Mouse (Mus musculus) forebrain, embryonic 13.5 days (tissue): Measurements from ENCODE around the gene Fmod. TPM values are rescaled to one million over a fixed set of nuclear protein-coding genes. Genes with fewer than 3 reads are reported as not detected.
A peak's percentile ranks its signal among the peaks of the same experiment; 100 is the strongest.

ENCODE experiments used
- ATAC-seq: fragments of 200-750 bp; cut with Nextera tagmentation; 2 replicates; pipeline ENCODE4 v1.8.0; 2017
- H3K27ac ChIP-seq: fragments of 300-500 bp; sonication (generic); 2 replicates; pipeline ENCODE4 v1.5.1; 2015; ENCODE audit warnings: inconsistent platforms, mild to moderate bottlenecking, moderate library complexity
- H3K27me3 ChIP-seq: fragments of 300-500 bp; sonication (generic); 2 replicates; pipeline ENCODE4 v1.6.1; 2015; ENCODE audit warnings: mild to moderate bottlenecking, inconsistent platforms
- H3K36me3 ChIP-seq: fragments of 300-500 bp; sonication (generic); 2 replicates; pipeline ENCODE4 v1.6.1; 2015; ENCODE audit warnings: mild to moderate bottlenecking, inconsistent platforms; ENCODE audit not compliant: poor library complexity, severe bottlenecking
- H3K4me1 ChIP-seq: fragments of 300-500 bp; sonication (generic); 2 replicates; pipeline ENCODE4 v1.6.1; 2015; ENCODE audit warnings: inconsistent platforms
- H3K4me2 ChIP-seq: fragments of 300-500 bp; sonication (generic); 2 replicates; pipeline ENCODE4 v1.6.1; 2015; ENCODE audit warnings: inconsistent platforms, mild to moderate bottlenecking, moderate library complexity
- H3K4me3 ChIP-seq: fragments of 300-500 bp; sonication (generic); 2 replicates; pipeline ENCODE4 v1.5.1; 2015; ENCODE audit warnings: mild to moderate bottlenecking, inconsistent platforms
- H3K9ac ChIP-seq: fragments of 300-500 bp; sonication (generic); 2 replicates; pipeline ENCODE4 v1.6.1; 2015; ENCODE audit warnings: mild to moderate bottlenecking, inconsistent platforms
- H3K9me3 ChIP-seq: fragments of 300-500 bp; sonication (generic); replicated peaks from 2 replicates; pipeline ENCODE4 v1.6.1; 2016; ENCODE audit warnings: inconsistent platforms
- WGBS: fragments of 180-500 bp; shearing (Covaris S2); methylation state at CpG from one replicate; pipeline ENCODE4 v1.1.7; 2015; 5-methylcytosine and 5-hydroxymethylcytosine counted together
- polyA plus RNA-seq: library from polyadenylated mRNA; unstranded; fragments of >200 nt; fragmentation: Nextera tagmentation; extraction: Ambion mirVana; gene quantifications from 2 replicates; pipeline ENCODE4 v1.2.1, GENCODE M21; 2015

The Fmod gene
- polyA plus RNA-seq, 1 experiment from 2014 or later: 1.6 TPM

DNA sequence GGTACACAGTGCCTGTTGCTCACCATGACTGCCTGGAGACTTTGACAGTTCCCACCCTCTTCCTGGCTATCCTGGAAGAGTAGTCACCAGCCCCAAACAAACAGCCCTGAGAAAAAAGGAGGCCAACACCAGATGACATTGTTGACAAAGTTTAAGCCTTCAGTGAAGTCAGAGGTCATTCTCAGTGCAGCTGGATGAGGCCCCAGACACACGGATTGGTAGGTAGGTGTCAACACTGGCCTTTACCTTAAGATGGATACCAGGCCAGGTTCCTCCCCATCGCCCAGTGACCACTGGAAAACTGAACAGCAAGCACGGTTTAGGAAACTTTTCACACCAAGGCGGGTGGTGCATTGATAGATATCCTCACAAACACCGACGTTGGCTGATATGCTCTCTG, 55.3 kb downstream of the Fmod start:
- Histone ChIP-seq H3K27ac (peak overlapping the region; percentile 78), H3K36me3 (no peaks in the 10 kb centered on the region), H3K9ac (peak overlapping the region; percentile 72), H3K9me3 (no peaks in the 10 kb centered on the region), H3K4me2 (peak overlapping the region; percentile 83), H3K4me1 (peaks cover 52% of the 10 kb centered on the region), H3K27me3 (no peaks in the 10 kb centered on the region; the same call in 1 of the 2 replicates), H3K4me3 (0 out of 2 replicates have a peak overlapping the region, but pooled peaks have one; percentile 45)
- ATAC-seq: no peak
- 34% methylated on average over 6 of the region's 6 CpGs for WGBS

DNA sequence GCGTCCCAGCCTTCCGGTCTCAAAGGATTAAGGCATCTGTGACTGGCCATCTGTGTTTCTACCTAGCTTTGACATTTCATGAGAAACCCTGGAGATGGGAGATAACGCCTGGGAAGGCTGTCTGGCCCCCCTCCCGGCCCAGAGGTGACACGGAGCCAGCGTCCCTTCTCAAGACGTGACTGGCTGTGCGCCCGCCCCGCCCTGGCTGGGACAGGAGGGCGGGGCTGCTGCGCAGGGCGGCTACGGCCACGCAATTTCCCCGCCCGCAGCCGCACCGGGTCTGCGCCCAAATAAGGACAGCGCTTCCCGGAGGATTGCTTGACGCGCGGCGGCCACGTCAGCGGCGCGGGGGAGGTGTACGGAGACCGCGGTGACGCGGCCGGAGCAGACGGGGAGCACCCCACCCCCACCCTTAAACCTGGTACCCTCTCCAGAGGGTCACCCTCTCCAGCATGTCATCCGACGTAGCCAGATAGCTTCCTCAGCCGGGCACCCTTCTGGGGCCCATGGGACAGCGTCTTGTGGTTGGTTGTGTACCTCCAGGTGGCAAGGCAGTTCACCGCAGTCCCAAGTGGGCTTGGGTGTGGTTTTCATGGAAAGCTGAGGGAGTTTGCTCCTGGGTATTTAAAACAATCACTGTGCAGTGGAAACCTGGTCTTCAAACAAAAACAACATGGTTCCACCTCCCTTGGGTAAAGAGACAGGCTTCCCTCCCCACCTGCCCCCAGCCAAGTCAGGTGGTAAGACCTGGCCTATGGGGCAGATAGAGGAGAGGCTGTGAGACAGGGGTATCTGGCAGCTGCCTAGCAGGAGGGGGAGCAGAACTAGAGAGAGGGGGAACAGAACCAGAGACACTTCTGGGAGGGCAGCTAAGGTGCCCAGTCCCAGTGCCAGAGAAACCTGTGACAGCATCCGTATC, 56.1 kb downstream of the Fmod start:
- peak; percentile 65 for ATAC-seq
- H3K27me3 ChIP-seq: no peaks in the 10 kb centered on the region; the same call in 1 of the 2 replicates
- H3K9me3 ChIP-seq: no peaks in the 10 kb centered on the region
- H3K27ac ChIP-seq: peak overlapping the region; percentile 78
- 2% methylated on average over 43 of the region's 43 CpGs for WGBS
- H3K9ac ChIP-seq: peak overlapping the region; percentile 72
- peak overlapping the region; percentile 45 for H3K4me3 ChIP-seq
- H3K36me3 ChIP-seq: no peaks in the 10 kb centered on the region
- H3K4me2 ChIP-seq: peak overlapping the region; percentile 83
- peaks cover 59% of the 10 kb centered on the region for H3K4me1 ChIP-seq

DNA sequence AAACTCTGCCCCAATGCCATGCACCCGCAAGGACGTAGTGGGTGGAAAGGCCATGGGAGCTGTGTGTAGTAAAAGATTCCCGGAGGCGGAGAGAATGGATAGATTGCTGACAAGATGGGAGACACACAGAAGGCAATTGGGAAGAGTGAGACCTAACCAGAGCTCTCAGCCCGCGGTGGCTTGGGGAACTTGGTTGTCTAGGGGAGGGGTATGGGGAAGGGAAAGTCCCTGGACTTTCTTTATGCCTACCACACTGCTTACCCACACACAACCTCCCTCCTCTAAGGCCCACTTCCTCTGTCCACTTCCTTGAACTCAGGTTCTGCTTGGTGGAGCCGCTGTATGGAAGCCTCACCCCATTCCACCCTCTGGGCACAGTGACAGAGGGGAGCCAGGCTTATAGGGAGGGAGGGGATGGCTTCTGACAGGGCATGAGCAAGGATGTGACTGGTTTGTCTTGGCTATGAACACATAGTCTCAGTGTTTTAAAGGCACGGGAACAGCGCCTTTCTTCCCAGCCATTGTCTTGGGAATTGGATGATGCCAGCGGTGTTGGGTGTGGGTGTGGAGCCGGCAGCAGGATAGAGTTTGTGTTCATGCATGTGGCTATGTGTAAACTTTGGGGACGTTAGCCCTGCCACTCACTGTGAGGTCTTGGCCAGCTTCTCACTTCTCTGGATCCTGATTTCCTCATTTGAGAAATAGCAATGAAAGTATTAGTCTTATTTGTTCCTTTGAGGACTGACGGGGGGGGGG, 56.9 kb downstream of the Fmod start:
- Histone ChIP-seq H3K27me3 (no peaks in the 10 kb centered on the region; the same call in 1 of the 2 replicates), H3K36me3 (no peaks in the 10 kb centered on the region), H3K4me3 (no peak overlapping the region; the same call in 1 of the 2 replicates), H3K4me2 (peak overlapping the region; percentile 83), H3K4me1 (peaks cover 68% of the 10 kb centered on the region), H3K9ac (peak overlapping the region; percentile 72; the same call in 1 of the 2 replicates), H3K27ac (peak overlapping the region; percentile 78), H3K9me3 (no peaks in the 10 kb centered on the region)
- 63% methylated on average over 13 of the region's 13 CpGs for WGBS
- ATAC-seq: no peak

DNA sequence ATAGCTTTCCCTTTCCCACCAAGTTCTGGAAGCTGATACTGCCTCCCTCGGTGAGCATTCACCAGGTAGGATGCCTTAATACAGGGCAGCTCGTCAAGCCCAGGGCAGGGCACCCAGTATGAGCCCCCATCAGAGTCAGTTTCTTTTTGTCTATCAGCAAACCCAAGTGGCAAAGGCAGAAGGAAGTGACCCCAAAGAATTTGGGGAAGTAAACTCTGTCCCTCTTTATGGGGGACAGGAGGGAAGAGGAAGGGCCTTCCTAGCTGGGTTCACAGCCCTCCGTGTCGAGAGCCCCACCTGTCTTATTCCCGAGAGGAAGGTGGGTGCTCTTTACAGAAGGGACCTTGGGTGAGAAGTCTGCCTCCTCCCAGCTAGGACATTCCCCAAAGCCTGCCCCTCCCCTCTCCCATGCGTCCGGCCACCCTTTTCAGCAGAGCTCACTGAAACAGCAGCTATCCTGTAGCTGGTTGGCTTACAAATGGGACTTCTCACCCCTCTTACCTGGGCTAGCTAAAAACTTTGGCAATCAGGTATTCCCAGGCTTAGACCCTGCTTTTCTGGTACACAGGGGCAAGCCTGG, 58.1 kb downstream of the Fmod start:
- WGBS: 50% methylated on average over 7 of the region's 7 CpGs
- H3K27me3 ChIP-seq: no peaks in the 10 kb centered on the region; the same call in 1 of the 2 replicates
- peak overlapping the region; percentile 97 for H3K27ac ChIP-seq
- H3K4me3 ChIP-seq: no peak overlapping the region
- no peaks in the 10 kb centered on the region for H3K36me3 ChIP-seq
- ATAC-seq: no peak
- no peaks in the 10 kb centered on the region for H3K9me3 ChIP-seq
- 0 out of 2 replicates have a peak overlapping the region, but pooled peaks have one; percentile 18 for H3K9ac ChIP-seq
- H3K4me1 ChIP-seq: peaks cover 79% of the 10 kb centered on the region
- peak overlapping the region; percentile 30; the same call in 1 of the 2 replicates for H3K4me2 ChIP-seq

DNA sequence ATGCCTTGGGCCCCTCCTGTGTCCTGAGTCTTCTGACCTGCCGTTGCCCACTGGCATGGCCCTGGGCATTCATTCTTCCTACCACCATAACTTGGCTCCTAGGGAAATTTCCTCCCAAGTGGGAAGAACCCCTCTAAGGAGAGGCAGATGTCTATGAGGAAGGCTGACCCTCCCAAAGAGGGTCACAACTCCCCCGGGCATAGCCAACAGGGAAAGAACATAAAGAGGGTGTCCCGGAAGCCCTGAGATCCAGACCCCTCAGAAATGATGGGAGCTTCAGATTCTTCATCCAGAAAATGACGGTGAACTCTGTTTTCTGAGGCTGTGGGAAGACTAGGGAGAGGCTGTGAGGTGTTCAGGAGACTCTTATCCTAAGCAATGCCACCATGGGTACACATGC, 58.7 kb downstream of the Fmod start:
- no peaks in the 10 kb centered on the region; the same call in 1 of the 2 replicates for H3K27me3 ChIP-seq
- peak overlapping the region; percentile 45; the same call in 1 of the 2 replicates for H3K9ac ChIP-seq
- peak overlapping the region; percentile 97 for H3K27ac ChIP-seq
- peak overlapping the region; percentile 30 for H3K4me2 ChIP-seq
- 70% methylated on average over 4 of the region's 4 CpGs for WGBS
- H3K4me3 ChIP-seq: no peak overlapping the region
- H3K9me3 ChIP-seq: no peaks in the 10 kb centered on the region
- H3K4me1 ChIP-seq: peaks cover 81% of the 10 kb centered on the region
- no peaks in the 10 kb centered on the region for H3K36me3 ChIP-seq
- ATAC-seq: no peak

DNA sequence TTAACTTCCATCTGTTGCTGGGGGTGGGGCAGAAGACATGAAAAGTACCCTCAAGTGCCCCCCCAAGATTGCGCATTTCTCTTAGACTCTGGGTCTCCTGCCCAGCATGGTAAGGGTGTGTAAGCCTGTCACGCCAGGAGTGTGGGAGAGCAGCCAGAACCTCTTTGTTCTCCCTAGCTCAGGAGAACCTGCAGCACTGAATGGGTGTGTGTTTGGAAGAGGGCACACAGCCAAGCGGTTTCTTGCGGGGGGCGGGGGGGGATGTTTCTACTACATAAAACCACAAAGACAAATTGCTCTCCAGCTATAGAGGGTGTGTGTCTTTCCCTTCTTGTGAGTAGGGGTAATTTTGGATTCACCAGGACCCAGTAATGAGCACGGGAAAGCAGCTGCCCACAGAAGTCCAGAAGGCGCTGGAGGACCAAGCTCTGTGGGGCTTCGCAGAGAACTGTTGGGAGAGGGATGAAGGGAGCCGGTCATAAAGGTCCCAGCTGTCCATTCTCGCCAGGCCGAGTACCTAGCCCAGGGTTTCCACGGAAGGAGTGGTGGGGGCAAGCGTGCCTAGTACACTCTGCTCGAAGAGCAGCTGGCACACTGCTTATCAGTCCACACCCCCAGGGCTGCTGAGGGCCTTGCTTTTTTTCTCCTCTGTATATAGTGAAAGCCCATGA, 59.3 kb downstream of the Fmod start:
- H3K36me3 ChIP-seq: no peaks in the 10 kb centered on the region
- no peaks in the 10 kb centered on the region for H3K9me3 ChIP-seq
- H3K4me2 ChIP-seq: peak overlapping the region; percentile 30
- peak overlapping the region; percentile 45 for H3K9ac ChIP-seq
- H3K27me3 ChIP-seq: no peaks in the 10 kb centered on the region
- 13% methylated on average over 14 of the region's 14 CpGs for WGBS
- H3K4me1 ChIP-seq: peaks cover 81% of the 10 kb centered on the region
- ATAC-seq: peak; percentile 85
- no peak overlapping the region for H3K4me3 ChIP-seq
- H3K27ac ChIP-seq: peak overlapping the region; percentile 97

DNA sequence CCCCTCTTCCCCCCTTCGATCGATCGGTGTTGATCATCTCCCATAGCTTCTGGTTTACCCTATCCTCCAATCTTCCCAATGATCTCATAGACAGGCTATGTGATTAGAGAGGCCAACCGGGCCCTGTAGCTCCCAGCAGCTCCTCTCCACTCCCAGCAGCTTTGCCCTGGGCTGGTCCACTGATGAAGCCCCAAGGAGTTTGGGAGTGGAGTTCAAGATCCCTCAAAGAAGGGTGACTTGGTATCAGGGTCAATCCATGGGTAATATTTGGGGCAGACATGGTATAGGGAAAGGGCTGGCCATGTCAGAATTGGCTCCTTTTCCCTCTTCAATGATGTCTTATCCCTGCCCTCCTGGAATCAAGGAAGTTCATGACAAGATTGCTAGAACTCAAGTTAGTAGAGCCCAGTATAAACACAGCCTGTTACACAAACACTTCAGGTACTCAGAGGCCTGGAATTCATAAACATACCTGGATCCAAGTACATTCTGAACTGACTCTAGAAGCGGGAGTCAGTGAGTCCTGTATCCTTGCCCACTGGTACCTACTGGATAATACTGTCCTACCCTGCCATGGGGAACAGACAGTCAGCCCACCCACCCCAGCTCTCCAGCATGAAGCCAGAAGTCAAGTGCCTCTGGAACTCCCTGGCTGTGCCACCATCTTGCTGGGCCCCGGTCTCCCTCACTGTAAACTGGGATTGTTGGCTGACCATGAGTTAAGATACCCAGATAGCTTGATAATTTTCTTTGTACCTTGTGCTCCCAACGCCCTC, 60.2 kb downstream of the Fmod start:
- peak overlapping the region; percentile 30 for H3K4me2 ChIP-seq
- H3K36me3 ChIP-seq: no peaks in the 10 kb centered on the region
- H3K9me3 ChIP-seq: no peaks in the 10 kb centered on the region
- no peak for ATAC-seq
- H3K27me3 ChIP-seq: no peaks in the 10 kb centered on the region
- H3K4me3 ChIP-seq: no peak overlapping the region
- H3K9ac ChIP-seq: peak overlapping the region; percentile 30; the same call in 1 of the 2 replicates
- H3K27ac ChIP-seq: peak overlapping the region; percentile 97
- WGBS: 76% methylated on average over 7 of the region's 7 CpGs
- peaks cover 80% of the 10 kb centered on the region for H3K4me1 ChIP-seq

Other genes starting within 250 kb of the Fmod start
- gene Atp2b4, start 236.2 kb upstream of the Fmod start, polyA plus RNA-seq: 6.7 and 7.6 TPM in 2 replicates
- gene Optc, start 129.3 kb upstream of the Fmod start, polyA plus RNA-seq: 2.3 and 3.3 TPM in 2 replicates
- 1.3 and 3.1 TPM in 2 replicates for gene Prelp, start 115.8 kb upstream of the Fmod start, polyA plus RNA-seq
- 122 and 129 TPM in 2 replicates for gene Btg2, start 41.9 kb downstream of the Fmod start, polyA plus RNA-seq
- gene Chit1, start 74.0 kb downstream of the Fmod start, polyA plus RNA-seq: 0.17 TPM in 1 of 2 replicates, not detected in the other
- gene Chil1, start 144.9 kb downstream of the Fmod start, polyA plus RNA-seq: 2.0 and 3.2 TPM in 2 replicates
- not detected in 2 replicates for gene Mybph, start 156.2 kb downstream of the Fmod start, polyA plus RNA-seq
- gene Adora1, start 198.2 kb downstream of the Fmod start, polyA plus RNA-seq: 3.3 and 4.6 TPM in 2 replicates